Mouse (Mus musculus): ENCODE data around the gene Wdr41. TPM values are rescaled to one million over a fixed set of nuclear protein-coding genes. Genes with fewer than 3 reads are reported as not detected.

The Wdr41 gene
- polyA plus RNA-seq, 2 experiments: 20.4 to 24.4 TPM

DNA sequence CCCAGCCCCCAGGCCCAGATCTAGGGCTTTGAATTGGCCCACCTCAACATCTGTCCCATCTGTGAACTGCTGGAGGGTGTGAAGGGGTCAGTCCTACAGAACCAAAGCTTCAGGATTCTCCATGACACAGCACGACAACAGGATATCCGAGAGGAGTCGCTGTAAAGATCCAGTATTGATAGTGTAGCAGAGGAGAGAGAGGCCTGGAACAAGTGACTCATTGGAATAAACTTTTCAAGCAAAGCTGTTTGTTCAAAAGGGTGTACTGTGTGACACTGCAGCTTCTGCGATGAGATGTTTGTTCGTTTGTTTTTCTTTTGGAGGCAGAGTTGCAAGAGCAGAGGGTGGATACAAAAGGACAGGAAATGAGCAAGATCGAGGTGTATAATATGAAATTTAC, 20.2 kb upstream of the Wdr41 start:
- no peaks in the 10 kb centered on the region for H3K4me1 ChIP-seq (ENCODE audit: control insufficient read depth, insufficient read depth, low read length)
- no peak for ATAC-seq (ENCODE audit: low FRiP score, low read depth)
- WGBS: 64% methylated on average over 6 of the region's 6 CpGs
- no peak for DNase-seq (ENCODE audit: low spot score)
- H3K27ac ChIP-seq (replicated peaks; ENCODE audit: low read depth, low read length): no peak overlapping the region
- no peak overlapping the region for H3K9ac ChIP-seq (ENCODE audit: low read depth, low read length, severe bottlenecking)
- H3K27me3 ChIP-seq (ENCODE audit: control insufficient read depth, insufficient read depth, low read length): no peaks in the 10 kb centered on the region
- H3K9me3 ChIP-seq (ENCODE audit: control insufficient read depth, low read length): no peaks in the 10 kb centered on the region
- H3K36me3 ChIP-seq (ENCODE audit: control insufficient read depth, insufficient read depth, low read length): no peaks in the 10 kb centered on the region
- no peak for TF ChIP-seq POLR2A (IDR thresholded peaks at IDR 0.05; ENCODE audit: borderline replicate concordance, extremely low read depth, insufficient read depth, insufficient read length)
- no peak overlapping the region for H3K4me2 ChIP-seq (replicated peaks; ENCODE audit: low read depth, low read length, severe bottlenecking)
- no peak overlapping the region for H3K4me3 ChIP-seq (replicated peaks; ENCODE audit: low read length)

DNA sequence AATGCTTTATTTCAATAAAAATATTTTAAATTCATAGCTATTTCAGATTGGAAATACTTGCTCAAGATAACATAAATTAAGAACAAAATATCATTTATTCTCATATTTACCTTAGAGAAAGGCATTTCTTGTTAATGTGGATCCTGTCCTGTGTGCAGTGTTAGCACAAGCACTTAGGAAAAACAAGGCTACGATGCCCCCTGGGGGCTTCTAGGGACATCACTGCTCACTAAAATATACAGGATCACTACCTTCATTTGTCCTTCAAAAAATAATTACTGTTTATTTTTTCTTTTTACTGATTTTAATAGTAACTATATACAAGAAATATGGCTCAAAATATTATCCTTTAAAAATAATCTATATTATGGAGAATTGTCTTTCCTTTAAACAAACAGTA, 18.2 kb upstream of the Wdr41 start:
- ATAC-seq (ENCODE audit: low FRiP score, low read depth): no peak

DNA sequence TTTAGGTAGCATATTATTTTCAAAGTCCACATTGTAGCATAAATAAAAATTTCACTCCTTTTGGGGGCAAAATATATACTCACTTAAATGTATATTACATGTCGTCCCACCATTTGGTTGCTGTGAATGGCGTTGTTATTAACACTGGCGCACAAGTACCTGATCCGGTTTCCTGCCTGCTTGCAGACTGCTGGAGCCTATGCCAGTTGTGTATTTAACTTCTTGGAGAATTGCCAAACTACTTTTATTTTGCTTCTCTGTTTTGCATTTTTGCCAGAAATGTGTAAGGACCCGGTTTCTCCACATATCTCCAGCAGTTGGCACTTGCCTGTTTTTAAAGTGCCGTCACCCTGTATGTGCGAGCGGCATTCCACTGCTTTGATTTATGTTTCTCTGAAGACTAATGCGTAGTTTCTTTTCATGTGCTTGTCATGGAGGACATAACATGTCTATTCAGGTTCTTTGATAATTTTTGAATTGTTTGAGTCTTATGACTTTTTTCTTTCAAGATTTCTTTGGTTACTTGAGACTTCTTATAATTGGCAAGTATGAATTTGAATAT, 6.1 kb upstream of the Wdr41 start:
- WGBS: 23% methylated on average over 9 of the region's 9 CpGs
- Histone ChIP-seq H3K9ac (ENCODE audit: low read depth, low read length, severe bottlenecking) (no peak overlapping the region), H3K36me3 (ENCODE audit: control insufficient read depth, insufficient read depth, low read length) (no peaks in the 10 kb centered on the region), H3K4me1 (ENCODE audit: control insufficient read depth, insufficient read depth, low read length) (peaks cover 12% of the 10 kb centered on the region), H3K27ac (replicated peaks; ENCODE audit: low read depth, low read length) (no peak overlapping the region), H3K9me3 (ENCODE audit: control insufficient read depth, low read length) (no peaks in the 10 kb centered on the region), H3K4me3 (replicated peaks; ENCODE audit: low read length) (no peak overlapping the region), H3K27me3 (ENCODE audit: control insufficient read depth, insufficient read depth, low read length) (no peaks in the 10 kb centered on the region), H3K4me2 (replicated peaks; ENCODE audit: low read depth, low read length, severe bottlenecking) (no peak overlapping the region)
- DNase-seq (ENCODE audit: low spot score): peak; percentile 64
- peak; percentile 30; the same call in 1 of the 2 replicates for ATAC-seq (ENCODE audit: low FRiP score, low read depth)
- TF ChIP-seq POLR2A (IDR thresholded peaks at IDR 0.05; ENCODE audit: borderline replicate concordance, extremely low read depth, insufficient read depth, insufficient read length): no peak

More for the DNA sequence above, 18.2 kb upstream of the Wdr41 start:
- H3K27ac ChIP-seq (replicated peaks; ENCODE audit: low read depth, low read length): no peak overlapping the region
- no peak overlapping the region for H3K4me3 ChIP-seq (replicated peaks; ENCODE audit: low read length)
- DNase-seq (ENCODE audit: low spot score): peak; percentile 50
- H3K9ac ChIP-seq (ENCODE audit: low read depth, low read length, severe bottlenecking): no peak overlapping the region
- 58% methylated on average over 1 of the region's 1 CpGs for WGBS
- no peaks in the 10 kb centered on the region for H3K4me1 ChIP-seq (ENCODE audit: control insufficient read depth, insufficient read depth, low read length)
- no peak overlapping the region for H3K4me2 ChIP-seq (replicated peaks; ENCODE audit: low read depth, low read length, severe bottlenecking)
- no peaks in the 10 kb centered on the region for H3K27me3 ChIP-seq (ENCODE audit: control insufficient read depth, insufficient read depth, low read length)
- no peaks in the 10 kb centered on the region for H3K9me3 ChIP-seq (ENCODE audit: control insufficient read depth, low read length)
- no peaks in the 10 kb centered on the region for H3K36me3 ChIP-seq (ENCODE audit: control insufficient read depth, insufficient read depth, low read length)
- no peak for TF ChIP-seq POLR2A (IDR thresholded peaks at IDR 0.05; ENCODE audit: borderline replicate concordance, extremely low read depth, insufficient read depth, insufficient read length)

DNA sequence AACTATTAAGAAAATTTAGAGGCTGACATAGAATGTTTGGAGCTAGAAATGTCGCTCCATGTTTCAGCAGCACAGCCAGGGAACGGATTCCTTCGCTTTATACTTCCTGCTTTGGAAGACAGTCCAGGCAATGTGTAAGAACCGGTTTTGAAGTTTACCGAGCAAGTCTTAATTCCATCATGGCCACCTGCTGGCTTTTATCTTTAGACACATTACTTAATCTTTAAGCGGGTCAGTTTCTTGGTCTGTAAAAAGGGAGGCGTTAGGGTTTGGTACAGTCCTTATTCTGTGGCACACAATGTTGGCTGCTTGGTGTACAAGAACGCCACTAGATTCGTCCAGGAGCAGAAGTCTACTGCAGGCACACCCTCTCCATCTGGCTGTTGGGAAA, 321 bp upstream of the Wdr41 start:
- H3K4me3 ChIP-seq (replicated peaks; ENCODE audit: low read length): peak overlapping the region; percentile 71
- H3K9ac ChIP-seq (ENCODE audit: low read depth, low read length, severe bottlenecking): 0 out of 2 replicates have a peak overlapping the region, but pooled peaks have one; percentile 99
- H3K27ac ChIP-seq (replicated peaks; ENCODE audit: low read depth, low read length): peak overlapping the region; percentile 99; the same call in 1 of the 2 replicates
- no peaks in the 10 kb centered on the region for H3K27me3 ChIP-seq (ENCODE audit: control insufficient read depth, insufficient read depth, low read length)
- H3K4me2 ChIP-seq (replicated peaks; ENCODE audit: low read depth, low read length, severe bottlenecking): peak overlapping the region; percentile 41
- DNase-seq (ENCODE audit: low spot score) (no peak), ATAC-seq (ENCODE audit: low FRiP score, low read depth) (no peak)
- peaks cover 10% of the 10 kb centered on the region for H3K4me1 ChIP-seq (ENCODE audit: control insufficient read depth, insufficient read depth, low read length)
- WGBS: 18% methylated on average over 9 of the region's 9 CpGs
- TF ChIP-seq POLR2A (IDR thresholded peaks at IDR 0.05; ENCODE audit: borderline replicate concordance, extremely low read depth, insufficient read depth, insufficient read length): no peak
- no peaks in the 10 kb centered on the region; the same call in 1 of the 2 replicates for H3K36me3 ChIP-seq (ENCODE audit: control insufficient read depth, insufficient read depth, low read length)
- H3K9me3 ChIP-seq (ENCODE audit: control insufficient read depth, low read length): no peaks in the 10 kb centered on the region

DNA sequence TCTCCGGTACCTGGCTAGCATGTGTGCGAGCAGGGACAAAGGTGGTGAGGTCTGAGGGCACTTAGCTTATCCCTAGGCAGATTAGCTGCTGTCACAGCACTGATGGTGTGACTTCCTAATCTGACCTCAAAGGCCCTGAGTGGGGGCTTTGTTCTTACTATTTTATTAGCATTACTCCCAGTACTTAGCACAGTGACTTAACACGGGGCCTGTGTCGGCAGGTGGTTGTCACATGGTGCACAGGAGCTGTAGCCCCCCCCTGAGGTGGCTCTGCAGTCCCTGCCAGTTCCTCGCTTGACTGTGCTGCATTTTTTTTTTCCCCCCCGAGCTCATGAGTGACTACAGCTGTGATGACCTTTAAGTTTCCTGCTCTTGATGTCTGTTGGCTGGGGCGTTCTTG, 2.9 kb downstream of the Wdr41 start:
- H3K36me3 ChIP-seq (ENCODE audit: control insufficient read depth, insufficient read depth, low read length): peaks cover 5% of the 10 kb centered on the region
- TF ChIP-seq POLR2A (IDR thresholded peaks at IDR 0.05; ENCODE audit: borderline replicate concordance, extremely low read depth, insufficient read depth, insufficient read length): no peak
- ATAC-seq (ENCODE audit: low FRiP score, low read depth) (no peak), DNase-seq (ENCODE audit: low spot score) (no peak)
- WGBS: 34% methylated on average over 7 of the region's 7 CpGs
- H3K27me3 ChIP-seq (ENCODE audit: control insufficient read depth, insufficient read depth, low read length): no peaks in the 10 kb centered on the region
- H3K9me3 ChIP-seq (ENCODE audit: control insufficient read depth, low read length): no peaks in the 10 kb centered on the region
- no peak overlapping the region for H3K9ac ChIP-seq (ENCODE audit: low read depth, low read length, severe bottlenecking)
- no peak overlapping the region for H3K4me3 ChIP-seq (replicated peaks; ENCODE audit: low read length)
- H3K27ac ChIP-seq (replicated peaks; ENCODE audit: low read depth, low read length): no peak overlapping the region
- H3K4me1 ChIP-seq (ENCODE audit: control insufficient read depth, insufficient read depth, low read length): peaks cover 10% of the 10 kb centered on the region; the same call in 1 of the 2 replicates
- no peak overlapping the region for H3K4me2 ChIP-seq (replicated peaks; ENCODE audit: low read depth, low read length, severe bottlenecking)
